Mouse (Mus musculus): ENCODE measurements around the gene Gdpgp1. TPM values are rescaled to one million over a fixed set of nuclear protein-coding genes. Genes with fewer than 3 reads are reported as not detected.

The Gdpgp1 gene
- total and polyA plus RNA-seq, 3 experiments: 4.0 to 4.6 TPM; not detected in 1

- no peak overlapping the region for H3K4me3 ChIP-seq (ENCODE audit: control insufficient read depth in 1 of 2, insufficient read depth in 1 of 2, low read depth in 2 of 2, low read length in 2 of 2)
- H3K4me1 ChIP-seq (ENCODE audit: control insufficient read depth in 1 of 2, insufficient read depth in 2 of 2, low read length in 2 of 2): peaks cover 16 to 49% of the 10 kb centered on the region in 2 experiments
- H3K36me3 ChIP-seq (ENCODE audit: control insufficient read depth in 1 of 2, insufficient read depth in 2 of 2, low read length in 2 of 2): peaks cover 0 to 21% of the 10 kb centered on the region in 2 experiments; a peak in 2 of 4 replicates
- DNase-seq (ENCODE audit: low read depth, low spot score): no peak
- no peaks in the 10 kb centered on the region for H3K27me3 ChIP-seq (ENCODE audit: control insufficient read depth in 1 of 2, insufficient read depth in 2 of 2, low read length in 2 of 2)
- no peak overlapping the region for H3K27ac ChIP-seq (ENCODE audit: control insufficient read depth, low read depth, low read length)
- no peaks in the 10 kb centered on the region for H3K9me3 ChIP-seq (replicated peaks; ENCODE audit: insufficient read depth, low read length)
- H3K9ac ChIP-seq (ENCODE audit: control insufficient read depth, low read depth, low read length, poor library complexity, severe bottlenecking): no peak overlapping the region
- H3K79me2 ChIP-seq (ENCODE audit: control insufficient read depth, insufficient read depth, low read length, poor library complexity): no peaks in the 10 kb centered on the region; the same call in 1 of the 2 replicates
- TF ChIP-seq TAL1 (IDR thresholded peaks at IDR 0.05; ENCODE audit: low read length) (no peak), HCFC1 (IDR thresholded peaks at IDR 0.05; ENCODE audit: low read depth, low read length) (no peak), POLR2AphosphoS2 (IDR thresholded peaks at IDR 0.05; ENCODE audit: low read length) (no peak)
Measured at GRCm38 (mm10) chr7:80183466-80183865, 49.2 kb upstream of the Gdpgp1 start.

GRCm38 (mm10) chr7:80183969-80184368, 48.7 kb upstream of the Gdpgp1 start:
- no peak overlapping the region for H3K9ac ChIP-seq (ENCODE audit: control insufficient read depth, low read depth, low read length, poor library complexity, severe bottlenecking)
- H3K4me1 ChIP-seq (ENCODE audit: control insufficient read depth in 1 of 2, insufficient read depth in 2 of 2, low read length in 2 of 2): peaks cover 16 to 44% of the 10 kb centered on the region in 2 experiments
- no peaks in the 10 kb centered on the region for H3K27me3 ChIP-seq (ENCODE audit: control insufficient read depth in 1 of 2, insufficient read depth in 2 of 2, low read length in 2 of 2)
- H3K27ac ChIP-seq (ENCODE audit: control insufficient read depth, low read depth, low read length): no peak overlapping the region
- no peak for DNase-seq (ENCODE audit: low read depth, low spot score)
- peaks cover 0 to 21% of the 10 kb centered on the region in 2 experiments; a peak in 2 of 4 replicates for H3K36me3 ChIP-seq (ENCODE audit: control insufficient read depth in 1 of 2, insufficient read depth in 2 of 2, low read length in 2 of 2)
- H3K9me3 ChIP-seq (replicated peaks; ENCODE audit: insufficient read depth, low read length): no peaks in the 10 kb centered on the region
- TF ChIP-seq UBTF (IDR thresholded peaks at IDR 0.05; ENCODE audit: borderline replicate concordance, insufficient read depth, low read depth, low read length) (no peak), NELFE (IDR thresholded peaks at IDR 0.05; ENCODE audit: low read depth, low read length) (no peak), CHD1 (IDR thresholded peaks at IDR 0.05; ENCODE audit: low read depth, low read length) (no peak), USF2 (IDR thresholded peaks at IDR 0.05; ENCODE audit: borderline replicate concordance in 1 of 2, insufficient read depth in 1 of 2, low read depth in 1 of 2, low read length in 2 of 2) (no peak), TAL1 (IDR thresholded peaks at IDR 0.05; ENCODE audit: low read length) (no peak), TCF12 (IDR thresholded peaks at IDR 0.05; ENCODE audit: low read depth, low read length) (no peak), GABPA (IDR thresholded peaks at IDR 0.05; ENCODE audit: low read depth, low read length) (no peak), JUND (IDR thresholded peaks at IDR 0.05; ENCODE audit: low read depth, low read length) (no peak), ELF1 (IDR thresholded peaks at IDR 0.05; ENCODE audit: low read depth, low read length) (no peak), NRF1 (IDR thresholded peaks at IDR 0.05; ENCODE audit: insufficient read depth, low read depth, low read length, poor library complexity, severe bottlenecking) (no peak), BHLHE40 (IDR thresholded peaks at IDR 0.05; ENCODE audit: borderline replicate concordance, low read depth, low read length) (no peak), POLR2AphosphoS2 (IDR thresholded peaks at IDR 0.05; ENCODE audit: low read length) (no peak), E2F4 (IDR thresholded peaks at IDR 0.05; ENCODE audit: borderline replicate concordance, low read depth, low read length) (no peak), ZNF384 (IDR thresholded peaks at IDR 0.05; ENCODE audit: low read depth, low read length) (no peak), ZC3H11A (IDR thresholded peaks at IDR 0.05; ENCODE audit: low read depth, low read length) (no peak), MEF2A (IDR thresholded peaks at IDR 0.05; ENCODE audit: extremely low read depth, insufficient replicate concordance, low read depth, low read length, poor library complexity, severe bottlenecking) (no peak), MAX (IDR thresholded peaks at IDR 0.05; ENCODE audit: low read length) (no peak), MXI1 (IDR thresholded peaks at IDR 0.05; ENCODE audit: low read depth, low read length) (no peak), SMC3 (IDR thresholded peaks at IDR 0.05; ENCODE audit: low read depth, low read length) (no peak), MYC (IDR thresholded peaks at IDR 0.05; ENCODE audit: low read depth, low read length) (no peak)
- H3K4me3 ChIP-seq (ENCODE audit: control insufficient read depth in 1 of 2, insufficient read depth in 1 of 2, low read depth in 2 of 2, low read length in 2 of 2): no peak overlapping the region
- H3K79me2 ChIP-seq (ENCODE audit: control insufficient read depth, insufficient read depth, low read length, poor library complexity): no peaks in the 10 kb centered on the region; the same call in 1 of the 2 replicates

Data from MEL (cell line).